Mouse (Mus musculus) 416B (cell line): Measurements from ENCODE around the gene Siae.

Experiments
- DNase-seq: peaks from one replicate; pipeline ENCODE4 v3.0.0; 2011; ENCODE audit warnings: low read depth

The Siae gene

DNA sequence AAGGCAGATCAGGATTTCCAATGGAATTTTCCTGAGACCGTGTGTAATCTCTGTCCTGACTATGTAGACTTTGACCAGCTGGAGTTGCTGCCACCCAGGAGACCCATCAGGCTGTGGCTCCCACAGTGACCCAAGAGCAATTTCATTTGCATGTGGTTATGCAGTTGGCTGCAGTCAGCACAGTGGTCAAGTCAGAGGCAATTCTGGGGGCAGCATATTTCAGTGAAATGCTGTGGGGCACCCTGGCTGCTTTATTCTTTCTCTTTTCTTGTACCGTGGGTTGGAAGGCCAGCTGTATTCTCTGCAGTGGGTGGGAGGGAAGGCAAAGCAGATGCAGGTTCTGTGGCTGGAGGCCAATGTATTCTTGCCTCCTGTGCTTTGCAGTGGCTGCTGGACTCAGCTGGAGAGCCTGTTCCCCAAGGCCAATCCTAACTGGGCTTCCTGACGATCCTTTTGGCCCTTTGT lies 70.6 kb downstream of the Siae start:
- no peak for DNase-seq

DNA sequence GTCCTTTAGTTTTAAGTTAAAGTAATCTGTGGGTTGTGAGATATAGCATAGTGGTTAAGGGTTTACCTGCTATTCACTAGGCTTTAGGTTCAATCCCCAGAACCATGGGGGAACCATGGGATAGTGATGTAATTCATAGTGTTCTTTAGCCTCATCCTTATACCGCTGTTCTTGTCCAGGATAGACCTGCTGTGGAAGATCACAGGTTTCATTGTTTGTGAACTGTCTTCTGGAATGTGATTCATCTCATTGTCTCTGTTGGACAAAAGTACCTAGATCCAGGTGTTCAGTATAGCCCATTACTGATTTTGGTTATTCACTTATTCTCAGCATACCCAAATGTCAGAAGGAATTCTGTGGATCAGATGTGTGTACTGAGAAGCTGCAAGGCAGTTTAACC lies 71.8 kb downstream of the Siae start:
- DNase-seq: no peak

DNA sequence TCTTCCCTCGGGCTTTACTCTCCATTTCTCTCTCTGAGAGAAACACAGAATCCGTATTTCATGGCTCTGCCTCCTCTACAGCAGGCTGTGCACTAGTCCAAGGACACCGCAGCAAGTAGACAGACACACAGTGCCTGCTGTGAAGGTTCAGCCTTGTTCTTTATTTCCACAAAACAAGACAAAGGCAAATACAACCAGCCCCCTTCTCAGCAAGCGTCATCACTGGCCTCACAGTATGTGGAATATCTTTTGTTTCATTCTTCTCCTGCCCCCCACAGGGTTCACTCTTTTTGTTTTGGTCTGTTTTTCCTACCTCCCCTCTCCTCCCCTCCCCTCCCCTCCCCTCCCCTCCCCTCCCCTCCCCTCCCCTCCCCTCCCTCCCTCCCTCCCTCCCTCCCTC lies 73.1 kb downstream of the Siae start:
- DNase-seq: no peak

GRCm38 (mm10) chr9:37629941-37630340 lies 74.4 kb downstream of the Siae start:
- DNase-seq: peak; percentile 62

GRCm38 (mm10) chr9:37632305-37632704 lies 76.8 kb downstream of the Siae start:
- DNase-seq: no peak

DNA sequence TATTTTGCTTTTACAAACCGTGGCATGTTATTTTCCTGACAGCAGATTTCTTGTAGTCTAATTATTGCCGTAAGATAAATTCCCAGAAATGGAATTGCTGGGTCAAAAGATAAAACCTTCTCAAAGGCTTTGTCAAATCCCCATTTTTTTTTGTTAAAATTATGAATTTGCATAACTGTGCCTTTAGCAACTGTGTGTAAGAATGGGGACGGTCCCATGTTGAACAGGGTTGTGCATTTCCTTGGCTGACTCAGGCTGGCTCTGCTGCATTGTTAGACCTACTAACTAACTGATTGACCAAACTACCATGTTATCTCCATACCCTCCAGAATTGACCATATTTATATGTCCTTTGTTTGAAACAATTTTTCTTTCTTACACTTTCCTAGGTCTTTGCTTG lies 78.8 kb downstream of the Siae start:
- no peak for DNase-seq

GRCm38 (mm10) chr9:37636335-37636734 lies 80.8 kb downstream of the Siae start:
- DNase-seq: peak; percentile 79

- DNase-seq: peak; percentile 89
Measured at GRCm38 (mm10) chr9:37636800-37637542, 81.5 kb downstream of the Siae start.

- DNase-seq: no peak
Measured at GRCm38 (mm10) chr9:37638721-37639120, 83.2 kb downstream of the Siae start.

GRCm38 (mm10) chr9:37646246-37646645 lies 90.7 kb downstream of the Siae start:
- DNase-seq: no peak

- DNase-seq: no peak
Measured at GRCm38 (mm10) chr9:37650639-37651038, 95.1 kb downstream of the Siae start.

GRCm38 (mm10) chr9:37653836-37654235 lies 98.3 kb downstream of the Siae start:
- DNase-seq: no peak

DNA sequence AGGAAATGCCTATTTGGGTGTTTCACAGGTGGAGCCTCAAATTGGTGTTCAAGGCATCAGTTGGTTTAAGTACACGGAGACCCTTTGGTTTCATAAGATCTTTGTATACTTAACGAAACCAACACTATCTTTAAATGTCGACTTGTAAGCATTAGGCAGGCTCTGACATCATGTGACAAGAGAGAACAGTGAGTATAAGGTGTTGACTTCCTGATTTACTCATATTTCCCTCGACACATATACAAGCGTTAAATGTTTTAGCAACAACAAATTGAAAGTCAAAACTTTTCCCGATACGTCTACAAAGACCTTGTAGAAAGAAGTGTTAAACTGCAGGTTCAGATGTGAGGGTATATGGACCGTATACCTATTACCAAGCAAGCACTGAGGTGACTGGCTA lies 100.5 kb downstream of the Siae start:
- DNase-seq: peak; percentile 50

DNA sequence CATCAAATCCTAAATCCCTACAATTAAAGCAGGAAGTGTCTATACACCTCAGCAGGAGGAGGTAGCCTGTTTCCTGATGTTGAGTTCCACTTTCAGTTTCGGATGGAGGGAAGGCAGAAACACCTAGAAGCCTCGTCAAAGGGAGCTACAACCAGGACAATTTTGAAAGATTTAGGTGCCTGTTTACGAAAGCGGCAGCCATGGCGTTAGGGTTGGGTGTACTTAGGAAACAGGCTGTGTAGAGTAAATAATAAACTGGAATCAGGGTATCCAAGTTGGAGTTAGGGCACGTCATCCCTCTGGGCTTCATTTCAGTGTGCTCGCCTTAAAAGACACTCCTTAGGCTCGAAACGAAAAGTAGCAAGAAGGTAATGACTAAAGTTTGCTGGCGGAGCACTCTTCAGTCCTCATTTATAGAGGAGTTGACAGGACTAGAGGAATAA lies 101.0 kb downstream of the Siae start:
- DNase-seq: peak; percentile 58

DNA sequence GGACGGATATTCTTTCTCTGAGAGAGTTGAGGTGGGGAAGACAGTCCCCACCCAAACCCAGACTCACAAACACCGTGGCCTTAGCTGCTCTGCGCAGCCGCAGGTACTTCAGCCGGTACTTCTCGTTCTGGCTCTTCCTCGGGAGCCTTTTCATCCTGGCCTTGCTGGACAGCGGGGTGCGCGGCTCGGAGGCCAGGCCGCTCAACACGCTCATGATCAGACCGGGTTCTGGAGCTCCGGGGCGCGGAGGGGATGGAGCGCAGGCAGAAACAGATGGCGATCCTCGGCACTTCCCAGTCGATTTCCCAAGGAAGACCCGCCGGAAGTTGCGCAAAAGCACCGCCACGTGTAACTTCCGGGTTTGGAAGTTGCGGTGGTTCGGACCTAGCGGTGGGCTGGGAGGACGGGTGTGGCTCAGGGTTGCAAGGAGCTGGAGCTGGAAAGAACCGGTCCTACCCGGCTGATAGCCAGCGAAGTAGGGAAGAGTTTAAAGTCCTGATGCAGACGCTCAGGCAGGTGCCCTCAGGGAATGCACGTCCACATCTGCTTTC lies 101.5 kb downstream of the Siae start, which contains the start of gene Tbrg1:
Tbrg1 (minus strand) TSS at position 382 of the 551 bp plus-strand sequence.
- DNase-seq: peak; percentile 92

DNA sequence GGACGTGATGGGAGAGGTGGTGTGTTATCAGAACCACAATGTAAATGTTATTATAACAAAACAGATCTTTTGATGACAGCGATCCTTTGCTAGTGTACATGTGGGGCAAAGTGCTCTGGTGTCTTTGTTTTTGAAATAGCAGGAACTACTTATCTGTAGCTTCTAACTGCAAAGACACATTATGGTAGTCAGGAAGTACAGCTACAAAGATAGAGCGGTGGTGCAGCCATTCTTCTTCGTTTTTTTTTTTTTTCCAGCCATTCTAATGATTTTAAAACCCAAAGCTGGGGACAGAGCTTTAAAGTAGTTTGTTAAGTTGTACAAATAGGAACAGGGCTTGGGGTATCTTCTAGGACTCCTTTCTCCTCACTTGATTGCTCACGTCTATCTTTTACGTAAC lies 103.9 kb downstream of the Siae start:
- no peak for DNase-seq

- DNase-seq: no peak
Measured at GRCm38 (mm10) chr9:37663210-37663609, 107.7 kb downstream of the Siae start.

DNA sequence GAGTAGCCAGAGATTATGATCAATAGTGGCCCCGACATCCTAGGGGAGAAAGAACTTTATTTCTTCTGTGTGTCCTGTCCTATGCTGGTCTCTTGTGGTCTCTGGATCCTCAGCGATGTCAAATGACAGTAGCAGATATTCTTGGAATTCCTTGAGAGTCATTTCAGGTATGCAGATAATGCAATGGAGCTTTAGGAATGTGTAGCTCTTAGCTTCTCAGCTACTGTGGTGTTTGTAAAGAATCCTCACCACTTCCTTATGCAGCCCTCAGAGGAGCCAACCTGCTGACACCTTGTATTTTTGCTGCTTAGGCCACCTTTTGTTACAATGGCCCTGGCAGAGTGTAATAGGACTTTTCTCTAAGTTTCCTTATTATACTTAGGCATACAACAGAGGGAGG lies 109.1 kb downstream of the Siae start:
- no peak for DNase-seq

DNA sequence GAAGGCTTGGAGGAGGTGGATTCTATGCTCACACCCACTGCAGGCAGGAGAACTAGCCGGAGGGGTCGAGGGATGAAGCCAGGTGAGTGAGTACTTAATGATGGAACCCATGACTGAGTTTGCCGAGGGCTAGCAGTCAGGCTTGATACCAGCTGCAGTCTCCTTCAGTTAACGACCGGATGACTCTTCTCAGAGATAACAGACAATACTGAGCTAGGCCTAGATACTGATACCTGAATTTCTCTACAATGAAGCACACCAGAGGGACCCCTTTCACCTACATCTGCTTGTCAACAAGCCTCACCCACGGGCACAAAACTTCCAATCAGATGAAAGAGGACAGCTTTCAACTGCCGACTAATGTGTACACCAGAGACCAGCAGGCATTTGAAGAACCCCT lies 110.5 kb downstream of the Siae start:
- no peak for DNase-seq

- peak; percentile 13 for DNase-seq
Measured at GRCm38 (mm10) chr9:37669115-37669514, 113.6 kb downstream of the Siae start, which contains the start of gene Panx3. Gene Panx3 (minus strand): TSS chr9:37669235.

- DNase-seq: no peak
Measured at GRCm38 (mm10) chr9:37669678-37670077, 114.2 kb downstream of the Siae start.

DNA sequence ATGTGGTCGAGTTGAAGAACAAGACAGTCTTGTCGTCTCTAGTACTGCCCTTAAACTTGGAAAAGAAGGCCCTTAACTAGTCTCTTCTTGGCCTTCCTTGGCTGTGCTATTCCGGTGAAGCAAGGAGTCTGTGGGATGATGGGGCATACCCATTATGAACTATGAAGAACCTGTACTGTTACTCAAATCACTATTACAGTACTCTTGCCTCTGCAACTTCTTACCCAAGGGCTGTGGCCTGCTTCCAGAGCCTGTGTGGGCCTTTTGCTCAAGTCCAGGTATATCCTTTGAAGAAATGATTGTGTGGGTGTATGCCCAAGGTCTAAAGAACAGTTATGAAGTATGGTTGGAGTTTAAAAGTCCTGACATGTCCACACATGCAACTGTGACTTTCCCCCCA lies 114.8 kb downstream of the Siae start:
- DNase-seq: no peak

DNA sequence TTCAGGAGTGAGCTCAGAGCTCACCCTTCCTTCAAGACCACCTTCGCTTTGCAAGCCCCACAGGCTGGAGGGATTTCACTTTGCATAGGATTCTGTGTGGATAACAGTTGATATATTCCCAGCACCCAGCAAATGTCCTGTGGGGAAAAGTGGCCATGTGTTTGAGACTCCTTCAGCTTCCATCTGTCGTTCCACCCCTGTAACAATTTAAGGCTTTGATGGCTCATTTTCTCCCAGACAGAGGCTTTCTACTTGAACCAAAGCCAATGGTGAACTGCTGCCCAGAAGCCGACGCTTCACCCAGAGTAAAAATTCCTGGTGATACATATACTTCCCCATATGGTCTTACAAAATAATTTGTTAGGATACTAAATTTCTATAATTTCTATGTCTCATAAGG lies 119.8 kb downstream of the Siae start:
- DNase-seq: no peak

DNA sequence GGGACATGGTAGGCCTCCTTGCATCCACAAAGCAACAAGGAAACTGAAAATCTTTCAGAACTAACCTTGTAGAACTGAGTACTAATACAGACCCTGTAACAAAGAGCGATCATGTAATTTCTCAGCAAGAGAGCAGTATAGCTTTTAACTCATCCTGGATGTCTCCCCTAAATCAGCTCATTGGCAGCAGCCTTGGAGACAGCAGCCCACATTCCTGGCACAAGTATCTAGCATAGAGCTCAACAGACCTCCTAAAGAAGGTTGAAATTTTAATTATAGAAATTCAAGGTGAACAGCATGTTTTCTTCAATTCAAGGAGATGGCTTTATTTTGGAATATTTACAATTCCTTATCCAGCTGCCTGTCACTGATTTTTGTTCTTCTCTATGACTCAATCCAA lies 125.6 kb downstream of the Siae start:
- no peak for DNase-seq
